Mouse (Mus musculus) cortical plate, adult 2 months (tissue): ENCODE data around the gene Tlk2.

Experiments
- CTCF ChIP-seq: fragments of 200-500 bp; IDR thresholded peaks from 2 replicates; pipeline ENCODE4 v1.5.1; 2011; ENCODE audit warnings: mild to moderate bottlenecking, control low read depth, low read length; ENCODE audit not compliant: insufficient read depth; ENCODE audit errors: extremely low read depth
- POLR2A ChIP-seq: fragments of 200-500 bp; IDR thresholded peaks from 2 replicates; pipeline ENCODE4 v1.6.1; 2011; ENCODE audit warnings: mild to moderate bottlenecking, low read length, control low read depth; ENCODE audit not compliant: insufficient read depth; ENCODE audit errors: extremely low read depth

DNA sequence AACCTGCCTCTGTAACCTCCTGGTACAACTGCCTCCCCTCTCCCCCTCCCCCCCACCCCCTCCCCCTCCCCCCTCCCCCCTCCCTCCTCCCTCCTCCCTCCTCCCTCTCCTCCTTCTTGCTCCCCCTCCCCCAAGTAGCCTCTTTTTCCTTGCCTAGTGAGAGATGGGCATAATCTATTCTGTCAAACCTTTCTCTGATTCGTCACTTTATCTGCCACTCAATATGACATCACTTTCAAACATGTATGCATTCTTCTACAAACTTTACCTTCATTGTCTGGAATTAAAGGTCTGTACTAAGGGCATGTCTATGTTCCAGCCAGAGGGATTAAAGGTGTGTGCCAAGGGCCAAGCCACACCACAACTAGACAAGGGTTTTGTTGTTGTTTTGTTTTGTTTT, 28.8 kb upstream of the Tlk2 start:
- TF ChIP-seq POLR2A: no peak
- no peak for TF ChIP-seq CTCF
